Mouse (Mus musculus): ENCODE data around the gene Irak3.
"Not testable (repeated sequence)": the region's sequence is repeated elsewhere in the genome, so short reads cannot be mapped to it uniquely, and the experiment has no call there.

Irak3 gene

GRCm38 (mm10) chr10:120201961-120202402 is at the start of gene Irak3:
Gene Irak3 (minus strand): TSS chr10:120202130.
- DNase-seq, result peak; percentile 81 to 82

GRCm38 (mm10) chr10:120250911-120251683 is 49.2 kb upstream of the Irak3 start:
- no peak for DNase-seq

GRCm38 (mm10) chr10:120246994-120247750 is 45.2 kb upstream of the Irak3 start:
- DNase-seq, result peak; percentile 25 to 41

- no peak for DNase-seq
Measured at GRCm38 (mm10) chr10:120245681-120246080, 43.8 kb upstream of the Irak3 start.

- DNase-seq, result no peak
Measured at GRCm38 (mm10) chr10:120242421-120242820, 40.5 kb upstream of the Irak3 start.

GRCm38 (mm10) chr10:120239476-120239875 is 37.5 kb upstream of the Irak3 start:
- no peak for DNase-seq

GRCm38 (mm10) chr10:120238241-120238640 is 36.3 kb upstream of the Irak3 start:
- no peak for DNase-seq

GRCm38 (mm10) chr10:120236855-120237254 is 34.9 kb upstream of the Irak3 start:
- DNase-seq, result no peak

GRCm38 (mm10) chr10:120233655-120234367 is 31.9 kb upstream of the Irak3 start:
- peak; percentile 37 to 47 for DNase-seq

- peak; percentile 55 to 60 for DNase-seq
Measured at GRCm38 (mm10) chr10:120231718-120232117, 29.8 kb upstream of the Irak3 start.

- peak; percentile 87 to 90 for DNase-seq
Measured at GRCm38 (mm10) chr10:120226871-120227661, 25.1 kb upstream of the Irak3 start, which contains the start of gene Llph. Gene Llph (plus strand): TSS chr10:120227070.

GRCm38 (mm10) chr10:120220776-120221175 is 18.8 kb upstream of the Irak3 start:
- no peak for DNase-seq

- peak; percentile 47 to 70 for DNase-seq
Measured at GRCm38 (mm10) chr10:120219578-120220359, 17.8 kb upstream of the Irak3 start.

GRCm38 (mm10) chr10:120218996-120219395 is 17.1 kb upstream of the Irak3 start:
- DNase-seq, result no peak

- DNase-seq, result not testable (repeated sequence)
Measured at GRCm38 (mm10) chr10:120217099-120217498, 15.2 kb upstream of the Irak3 start.

- DNase-seq, result no peak
Measured at GRCm38 (mm10) chr10:120210096-120210495, 8.2 kb upstream of the Irak3 start.

GRCm38 (mm10) chr10:120209539-120209925 is 7.6 kb upstream of the Irak3 start:
- DNase-seq, result no peak

- DNase-seq, result peak; percentile 90 to 92
Measured at GRCm38 (mm10) chr10:120208575-120209538, 6.9 kb upstream of the Irak3 start.

- DNase-seq, result no peak
Measured at GRCm38 (mm10) chr10:120208015-120208414, 6.1 kb upstream of the Irak3 start.

GRCm38 (mm10) chr10:120204591-120205210 is 2.8 kb upstream of the Irak3 start:
- no peak for DNase-seq
